Comparison of ENCODE assay signal across 10 mouse cellular contexts in genomic region chr15:102999955-103000354, GRCm38 (mm10). TPM values are rescaled to one million over a fixed set of nuclear protein-coding genes. Genes with fewer than 3 reads are reported as not detected.
DNase-seq lines count a peak whose midpoint lies in the region; ATAC-seq lines count a peak whose summit lies in the region.
"Had no signal": no experiment of that assay in that cellular context is flagged by ENCODE, and none has a peak within 500 bp of the region (broad histone marks: within the 10 kb centered on the region; RNA-seq: fewer than 3 reads in every experiment).

No protein-coding gene starts in this region.

- H3K27ac ChIP-seq in heart, embryonic 10.5 days = no peak overlapping the region
- peak overlapping the region; percentile 23 for H3K27ac ChIP-seq in stomach, embryonic 15.5 days
- no peak overlapping the region for H3K27ac ChIP-seq in midbrain, embryonic 13.5 days
- H3K27ac ChIP-seq: liver, embryonic 14.5 days had no signal

- ATAC-seq in stomach, embryonic 15.5 days (ENCODE audit: insufficient read depth, low FRiP score, low read depth) = no peak; the same call in 1 of the 2 replicates
- no peak for ATAC-seq in midbrain, embryonic 13.5 days

- no peak for DNase-seq in heart, embryonic 10.5 days (ENCODE audit: low spot score)
- DNase-seq in heart, postnatal 14 days = no peak
- DNase-seq in ovary, adult 18-20 months (ENCODE audit: low spot score) = peak; percentile 56
- DNase-seq in ovary, postnatal 14 days (ENCODE audit: low spot score) = no peak
- DNase-seq in kidney, postnatal 10 days = peak; percentile 66
- no peak for DNase-seq in layer of hippocampus, adult 8-10 months (ENCODE audit: low spot score in 2 of 2)

- peak overlapping the region; percentile 63 for H3K4me3 ChIP-seq in heart, embryonic 10.5 days
- peak overlapping the region; percentile 44; the same call in 1 of the 2 replicates for H3K4me3 ChIP-seq in stomach, embryonic 15.5 days (replicated peaks)
- H3K4me3 ChIP-seq in midbrain, embryonic 13.5 days (replicated peaks) = no peak overlapping the region

- no peaks in the 10 kb centered on the region for H3K9me3 ChIP-seq in heart, embryonic 10.5 days
- no peaks in the 10 kb centered on the region for H3K9me3 ChIP-seq in stomach, embryonic 15.5 days
- H3K9me3 ChIP-seq in midbrain, embryonic 13.5 days = no peaks in the 10 kb centered on the region

- 2% methylated on average over 11 of the region's 11 CpGs for WGBS in heart, embryonic 10.5 days
- 11% methylated on average over 11 of the region's 11 CpGs for WGBS in stomach, embryonic 15.5 days
- 2% methylated on average over 11 of the region's 11 CpGs for WGBS in midbrain, embryonic 13.5 days

- intact Hi-C loops in heart, postnatal 14 days (cut with DNase I) = no loop called here

- peaks cover 100% of the 10 kb centered on the region for H3K27me3 ChIP-seq in heart, embryonic 10.5 days (ENCODE audit: insufficient read depth, poor library complexity, severe bottlenecking)
- H3K27me3 ChIP-seq in stomach, embryonic 15.5 days (replicated peaks) = peaks cover 96% of the 10 kb centered on the region
- H3K27me3 ChIP-seq in midbrain, embryonic 13.5 days = peaks cover 100% of the 10 kb centered on the region

- peaks cover 32% of the 10 kb centered on the region for H3K4me1 ChIP-seq in heart, embryonic 10.5 days
- peaks cover 15% of the 10 kb centered on the region for H3K4me1 ChIP-seq in stomach, embryonic 15.5 days
- peaks cover 7% of the 10 kb centered on the region for H3K4me1 ChIP-seq in midbrain, embryonic 13.5 days (replicated peaks)

- H3K36me3 ChIP-seq in heart, embryonic 10.5 days = no peaks in the 10 kb centered on the region
- no peaks in the 10 kb centered on the region for H3K36me3 ChIP-seq in stomach, embryonic 15.5 days
- no peaks in the 10 kb centered on the region for H3K36me3 ChIP-seq in midbrain, embryonic 13.5 days

- peak overlapping the region; percentile 86 for H3K4me2 ChIP-seq in stomach, embryonic 15.5 days
- H3K4me2 ChIP-seq in midbrain, embryonic 13.5 days (replicated peaks) = no peak overlapping the region

- no peak overlapping the region for H3K9ac ChIP-seq in stomach, embryonic 15.5 days
- no peak overlapping the region for H3K9ac ChIP-seq in midbrain, embryonic 13.5 days (replicated peaks)
- H3K9ac ChIP-seq: liver, embryonic 14.5 days had no signal

RNA-seq across cellular contexts. Expression of gene Hoxc6, which starts 1.9 kb away (rescaled TPM):
- 0.23 and 1.8 TPM in 2 replicates for polyA plus RNA-seq in heart, embryonic 10.5 days (2016; fragmentation: Nextera tagmentation; extraction: Ambion mirVana)
- not detected for total RNA-seq in heart, postnatal 14 days (2021)
- 2.6 and 4.7 TPM in 2 replicates for polyA plus RNA-seq in stomach, embryonic 15.5 days (2015; fragmentation: Nextera tagmentation; extraction: Ambion mirVana)
- not detected in 2 replicates for polyA plus RNA-seq in midbrain, embryonic 13.5 days (2015; fragmentation: Nextera tagmentation; extraction: Ambion mirVana)
- total RNA-seq in layer of hippocampus, adult 8-10 months (2022) = not detected

RNA-seq across cellular contexts. Expression of gene Hoxc8, which starts 9.5 kb away (rescaled TPM):
- 0.06 and 1.7 TPM in 2 replicates for polyA plus RNA-seq in heart, embryonic 10.5 days (2016; fragmentation: Nextera tagmentation; extraction: Ambion mirVana)
- total RNA-seq in heart, postnatal 14 days (2021) = not detected
- 1.4 and 1.9 TPM in 2 replicates for polyA plus RNA-seq in stomach, embryonic 15.5 days (2015; fragmentation: Nextera tagmentation; extraction: Ambion mirVana)
- not detected in 2 replicates for polyA plus RNA-seq in midbrain, embryonic 13.5 days (2015; fragmentation: Nextera tagmentation; extraction: Ambion mirVana)
- not detected for total RNA-seq in layer of hippocampus, adult 8-10 months (2022)
- polyA plus RNA-seq: brain, embryonic 14.5 days had no signal

RNA-seq across cellular contexts. Expression of gene Hoxc4, which starts 18.8 kb away (rescaled TPM):
- polyA plus RNA-seq in heart, embryonic 10.5 days (2016; fragmentation: Nextera tagmentation; extraction: Ambion mirVana) = 0.81 and 6.6 TPM in 2 replicates
- under 1 TPM in 1 of 2 experiments, not detected in 1; 0.31 TPM for total RNA-seq in heart, postnatal 14 days (2021)
- polyA plus RNA-seq in stomach, embryonic 15.5 days (2015; fragmentation: Nextera tagmentation; extraction: Ambion mirVana) = 16.2 and 17.3 TPM in 2 replicates
- polyA plus RNA-seq in midbrain, embryonic 13.5 days (2015; fragmentation: Nextera tagmentation; extraction: Ambion mirVana) = 0.10 and 0.11 TPM in 2 replicates
- not detected for total RNA-seq in layer of hippocampus, adult 8-10 months (2022)

RNA-seq across cellular contexts. Expression of gene Hoxc9, which starts 23.7 kb away (rescaled TPM):
- polyA plus RNA-seq in heart, embryonic 10.5 days (2016; fragmentation: Nextera tagmentation; extraction: Ambion mirVana) = 0.49 TPM in 1 of 2 replicates, not detected in the other
- not detected for total RNA-seq in heart, postnatal 14 days (2021)
- 0.06 TPM in 1 of 2 replicates, not detected in the other for polyA plus RNA-seq in stomach, embryonic 15.5 days (2015; fragmentation: Nextera tagmentation; extraction: Ambion mirVana)
- not detected in 2 replicates for polyA plus RNA-seq in midbrain, embryonic 13.5 days (2015; fragmentation: Nextera tagmentation; extraction: Ambion mirVana)
- not detected for total RNA-seq in layer of hippocampus, adult 8-10 months (2022)
- polyA plus RNA-seq: brain, embryonic 14.5 days had no signal

RNA-seq across cellular contexts. Expression of gene Hoxc5, which starts 32.7 kb away (rescaled TPM):
- 0.60 and 5.5 TPM in 2 replicates for polyA plus RNA-seq in heart, embryonic 10.5 days (2016; fragmentation: Nextera tagmentation; extraction: Ambion mirVana)
- total RNA-seq in heart, postnatal 14 days (2021) = not detected
- polyA plus RNA-seq in stomach, embryonic 15.5 days (2015; fragmentation: Nextera tagmentation; extraction: Ambion mirVana) = 13.6 and 16.2 TPM in 2 replicates
- polyA plus RNA-seq in midbrain, embryonic 13.5 days (2015; fragmentation: Nextera tagmentation; extraction: Ambion mirVana) = 0.09 TPM in 1 of 2 replicates, not detected in the other
- not detected for total RNA-seq in layer of hippocampus, adult 8-10 months (2022)

Comparison
In these comparisons a context has a peak if more than half of its experiments do, and no peak if none do; other contexts are left out.
1. DNase-seq: peak in ovary, adult 18-20 months (single experiment) and kidney, postnatal 10 days (single experiment); none in heart, embryonic 10.5 days (single experiment), heart, postnatal 14 days (0 of 2), ovary, postnatal 14 days (single experiment) and layer of hippocampus, adult 8-10 months (0 of 2).